11 mouse cellular contexts compared by ENCODE assay signal in genomic region chr11:94146049-94146605, GRCm38 (mm10).
DNase-seq lines count a peak whose midpoint lies in the region; ATAC-seq and TF ChIP-seq lines count a peak whose summit lies in the region.
"Had no signal": no experiment of that assay in that cellular context is flagged by ENCODE, and none has a peak within 500 bp of the region (broad histone marks: within the 10 kb centered on the region; RNA-seq: fewer than 3 reads in every experiment).

No protein-coding gene starts in this region.

- WGBS in liver, adult 2 months = 94% methylated on average over 14 of the region's 14 CpGs
- WGBS in liver, embryonic 12.5 days (ENCODE audit: insufficient replicate concordance) = 75% methylated on average over 14 of the region's 14 CpGs
- 91% methylated on average over 14 of the region's 14 CpGs for WGBS in forebrain, embryonic 14.5 days
- 93% methylated on average over 14 of the region's 14 CpGs for WGBS in neural tube, embryonic 15.5 days

- no peak for TF ChIP-seq POLR2A in liver, adult 2 months (IDR thresholded peaks at IDR 0.05; ENCODE audit: extremely low read depth, insufficient read depth, low read length)

- no peaks in the 10 kb centered on the region for H3K27me3 ChIP-seq in liver, adult 2 months (ENCODE audit: control insufficient read depth, insufficient read depth, low read length)
- H3K27me3 ChIP-seq in liver, embryonic 12.5 days (replicated peaks) = peaks cover 75% of the 10 kb centered on the region
- H3K27me3 ChIP-seq in forebrain, embryonic 14.5 days (replicated peaks; ENCODE audit: control insufficient read depth, insufficient read depth, low read length) = no peaks in the 10 kb centered on the region
- no peaks in the 10 kb centered on the region for H3K27me3 ChIP-seq in neural tube, embryonic 15.5 days (replicated peaks)

- no peaks in the 10 kb centered on the region for H3K79me2 ChIP-seq in liver, adult 2 months (ENCODE audit: control insufficient read depth, insufficient read depth, low read length)

- H3K36me3 ChIP-seq in liver, adult 2 months (ENCODE audit: control insufficient read depth, insufficient read depth, low read length) = no peaks in the 10 kb centered on the region
- no peaks in the 10 kb centered on the region for H3K36me3 ChIP-seq in liver, embryonic 12.5 days
- H3K36me3 ChIP-seq in forebrain, embryonic 14.5 days (ENCODE audit: control insufficient read depth, insufficient read depth, low read length) = no peaks in the 10 kb centered on the region
- H3K36me3 ChIP-seq in neural tube, embryonic 15.5 days = no peaks in the 10 kb centered on the region
- H3K36me3 ChIP-seq: liver, embryonic 13.5 days had no signal

- H3K4me3 ChIP-seq in liver, adult 2 months (ENCODE audit: insufficient read depth, low read depth, low read length) = no peak overlapping the region
- no peak overlapping the region for H3K4me3 ChIP-seq in liver, embryonic 12.5 days
- H3K4me3 ChIP-seq in forebrain, embryonic 14.5 days (ENCODE audit: low read depth, low read length) = no peak overlapping the region
- H3K4me3 ChIP-seq in neural tube, embryonic 15.5 days (replicated peaks) = no peak overlapping the region
- H3K4me3 ChIP-seq: liver, embryonic 13.5 days had no signal

- no peaks in the 10 kb centered on the region for H3K9me3 ChIP-seq in liver, embryonic 12.5 days (replicated peaks)
- H3K9me3 ChIP-seq in forebrain, embryonic 14.5 days (replicated peaks; ENCODE audit: control insufficient read depth, low read length) = no peaks in the 10 kb centered on the region
- no peaks in the 10 kb centered on the region for H3K9me3 ChIP-seq in neural tube, embryonic 15.5 days (replicated peaks)
- H3K9me3 ChIP-seq: liver, embryonic 13.5 days had no signal

- TF ChIP-seq CTCF in liver, adult 2 months (IDR thresholded peaks at IDR 0.05; ENCODE audit: low read depth, low read length) = no peak

- no peak overlapping the region for H3K9ac ChIP-seq in liver, adult 2 months (ENCODE audit: low read depth, low read length)
- no peak overlapping the region for H3K9ac ChIP-seq in liver, embryonic 12.5 days
- no peak overlapping the region for H3K9ac ChIP-seq in forebrain, embryonic 14.5 days (ENCODE audit: low read length)
- H3K9ac ChIP-seq in neural tube, embryonic 15.5 days (replicated peaks) = no peak overlapping the region
- H3K9ac ChIP-seq: liver, embryonic 13.5 days had no signal

- ATAC-seq in frontal cortex, adult (ENCODE audit: low TSS enrichment) = peak; percentile 42
- no peak for ATAC-seq in liver, embryonic 12.5 days
- no peak for ATAC-seq in forebrain, embryonic 14.5 days
- ATAC-seq in neural tube, embryonic 15.5 days (ENCODE audit: low FRiP score) = no peak

- no peak overlapping the region for H3K4me2 ChIP-seq in liver, embryonic 12.5 days
- H3K4me2 ChIP-seq in forebrain, embryonic 14.5 days (ENCODE audit: low read length) = no peak overlapping the region
- no peak overlapping the region for H3K4me2 ChIP-seq in neural tube, embryonic 15.5 days
- H3K4me2 ChIP-seq: liver, embryonic 13.5 days had no signal

- H3K27ac ChIP-seq in liver, adult 2 months (replicated peaks; ENCODE audit: insufficient read depth, low read depth, low read length) = peak overlapping the region; percentile 91
- no peak overlapping the region for H3K27ac ChIP-seq in liver, embryonic 12.5 days
- H3K27ac ChIP-seq in forebrain, embryonic 14.5 days (ENCODE audit: low read depth, low read length) = 0 out of 2 replicates have a peak overlapping the region, but pooled peaks have one; percentile 86
- H3K27ac ChIP-seq in neural tube, embryonic 15.5 days (replicated peaks) = peak overlapping the region; percentile 83; the same call in 1 of the 2 replicates
- H3K27ac ChIP-seq: liver, embryonic 13.5 days had no signal

- peaks cover 27% of the 10 kb centered on the region for H3K4me1 ChIP-seq in liver, adult 2 months (ENCODE audit: control insufficient read depth, insufficient read depth, low read length)
- 0 out of 2 replicates have a peak, but pooled peaks cover 11% of the 10 kb centered on the region for H3K4me1 ChIP-seq in liver, embryonic 12.5 days
- peaks cover 23% of the 10 kb centered on the region; the same call in 1 of the 2 replicates for H3K4me1 ChIP-seq in forebrain, embryonic 14.5 days (ENCODE audit: control insufficient read depth, insufficient read depth, low read length)
- H3K4me1 ChIP-seq in neural tube, embryonic 15.5 days = peaks cover 40% of the 10 kb centered on the region

- DNase-seq in frontal cortex, postnatal 10 days (ENCODE audit: low spot score in 2 of 2) = no peak
- no peak for DNase-seq in liver, adult 2 months (ENCODE audit: extremely low read depth, low read depth, low spot score)
- DNase-seq in forebrain, embryonic 14.5 days (ENCODE audit: low spot score) = no peak
- no peak for DNase-seq in urinary bladder, adult 18-20 months (ENCODE audit: low spot score in 2 of 2)
- DNase-seq: heart, postnatal 36 days; kidney, adult 8-10 months; liver, embryonic 13.5 days; lung, postnatal 36 days had no signal
